7 mouse cellular contexts compared by ENCODE assay signal in the genomic region with DNA sequence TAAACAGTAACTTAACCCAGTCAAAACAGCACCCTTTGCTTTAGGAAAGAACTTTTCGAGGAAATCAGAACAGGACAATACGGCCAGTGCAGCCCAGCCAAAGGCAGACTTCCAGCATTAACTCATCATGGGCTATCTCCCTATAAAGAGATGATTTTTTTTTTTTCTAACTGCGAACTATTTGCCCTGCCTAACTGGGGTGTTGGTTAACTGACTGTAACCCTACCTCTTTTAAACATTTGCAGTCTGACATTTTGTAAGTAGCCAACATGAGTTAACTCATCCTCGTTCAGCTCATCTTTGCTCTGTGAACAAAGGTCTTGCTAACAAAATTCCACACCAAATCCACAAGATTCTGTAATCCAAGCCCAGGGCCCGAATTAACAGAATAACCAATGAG. TPM values are rescaled to one million over a fixed set of nuclear protein-coding genes. Genes with fewer than 3 reads are reported as not detected.
DNase-seq lines count a peak whose midpoint lies in the region; ATAC-seq and TF ChIP-seq lines count a peak whose summit lies in the region.

No protein-coding gene starts in this region.

- no peaks in the 10 kb centered on the region; the same call in 1 of the 2 replicates for H3K36me3 ChIP-seq in forebrain, embryonic 12.5 days (replicated peaks)
- H3K36me3 ChIP-seq in kidney, embryonic 16.5 days (ENCODE audit: insufficient read depth, low read length) = no peaks in the 10 kb centered on the region
- no peaks in the 10 kb centered on the region for H3K36me3 ChIP-seq in neural tube, embryonic 12.5 days
- no peaks in the 10 kb centered on the region for H3K36me3 ChIP-seq in thymus, adult 2 months (ENCODE audit: control insufficient read depth, insufficient read depth, low read length)

- peaks cover 11% of the 10 kb centered on the region for H3K27me3 ChIP-seq in forebrain, embryonic 12.5 days
- peaks cover 7% of the 10 kb centered on the region; the same call in 1 of the 2 replicates for H3K27me3 ChIP-seq in kidney, embryonic 16.5 days (ENCODE audit: insufficient read depth, low read length)
- H3K27me3 ChIP-seq in neural tube, embryonic 12.5 days (replicated peaks) = peaks cover 4% of the 10 kb centered on the region; the same call in 1 of the 2 replicates
- H3K27me3 ChIP-seq in thymus, adult 2 months (ENCODE audit: control insufficient read depth, insufficient read depth, low read length) = no peaks in the 10 kb centered on the region

- peak overlapping the region; percentile 97 for H3K27ac ChIP-seq in layer of hippocampus, adult 2 months
- H3K27ac ChIP-seq in forebrain, embryonic 12.5 days = no peak overlapping the region
- H3K27ac ChIP-seq in kidney, embryonic 16.5 days (ENCODE audit: low read length) = peak overlapping the region; percentile 53
- H3K27ac ChIP-seq in neural tube, embryonic 12.5 days = no peak overlapping the region
- no peak overlapping the region for H3K27ac ChIP-seq in thymus, adult 2 months (ENCODE audit: control insufficient read depth, insufficient read depth, low read length)

- H3K4me2 ChIP-seq in forebrain, embryonic 12.5 days = peak overlapping the region; percentile 83
- peak overlapping the region; percentile 45 for H3K4me2 ChIP-seq in kidney, embryonic 16.5 days (replicated peaks; ENCODE audit: low read depth, low read length)
- peak overlapping the region; percentile 94 for H3K4me2 ChIP-seq in neural tube, embryonic 12.5 days (replicated peaks)

- no peak for DNase-seq in layer of hippocampus, adult 2 months (ENCODE audit: low spot score in 2 of 2)
- DNase-seq in layer of hippocampus, adult 18-20 months (ENCODE audit: low spot score in 2 of 2) = no peak
- DNase-seq in thymus, postnatal 10 days (ENCODE audit: low spot score in 2 of 2) = no peak
- no peak for DNase-seq in thymus, adult 2 months

- H3K4me3 ChIP-seq in layer of hippocampus, adult 2 months = peak overlapping the region; percentile 93
- H3K4me3 ChIP-seq in forebrain, embryonic 12.5 days (replicated peaks) = peak overlapping the region; percentile 74
- H3K4me3 ChIP-seq in kidney, embryonic 16.5 days (ENCODE audit: low read length) = peak overlapping the region; percentile 26; the same call in 1 of the 2 replicates
- no peak overlapping the region for H3K4me3 ChIP-seq in neural tube, embryonic 12.5 days
- H3K4me3 ChIP-seq in thymus, adult 2 months (ENCODE audit: control insufficient read depth, insufficient read depth, low read length) = no peak overlapping the region

- H3K4me1 ChIP-seq in forebrain, embryonic 12.5 days = peaks cover 13% of the 10 kb centered on the region; the same call in 1 of the 2 replicates
- H3K4me1 ChIP-seq in kidney, embryonic 16.5 days (ENCODE audit: insufficient read depth, low read length) = peaks cover 40% of the 10 kb centered on the region
- H3K4me1 ChIP-seq in neural tube, embryonic 12.5 days = peaks cover 15% of the 10 kb centered on the region
- H3K4me1 ChIP-seq in thymus, adult 2 months (replicated peaks; ENCODE audit: control insufficient read depth, insufficient read depth, low read length) = peaks cover 30% of the 10 kb centered on the region

- TF ChIP-seq POLR2A in thymus, adult 2 months (IDR thresholded peaks at IDR 0.05; ENCODE audit: control insufficient read depth, extremely low read depth, insufficient read depth, low read length, poor library complexity) = no peak

- 66% methylated on average over 5 of the region's 5 CpGs for WGBS in forebrain, embryonic 12.5 days
- WGBS in kidney, embryonic 16.5 days = 32% methylated on average over 5 of the region's 5 CpGs
- WGBS in neural tube, embryonic 12.5 days = 43% methylated on average over 5 of the region's 5 CpGs
- 86% methylated on average over 5 of the region's 5 CpGs for WGBS in thymus, adult 2 months

- no peaks in the 10 kb centered on the region for H3K9me3 ChIP-seq in forebrain, embryonic 12.5 days
- H3K9me3 ChIP-seq in kidney, embryonic 16.5 days (ENCODE audit: low read length) = no peaks in the 10 kb centered on the region
- no peaks in the 10 kb centered on the region for H3K9me3 ChIP-seq in neural tube, embryonic 12.5 days

- no peak overlapping the region for H3K9ac ChIP-seq in forebrain, embryonic 12.5 days
- H3K9ac ChIP-seq in kidney, embryonic 16.5 days (replicated peaks; ENCODE audit: low read length) = peak overlapping the region; percentile 44; the same call in 1 of the 2 replicates
- no peak overlapping the region for H3K9ac ChIP-seq in neural tube, embryonic 12.5 days

- no peak for ATAC-seq in forebrain, embryonic 12.5 days (ENCODE audit: low FRiP score)
- ATAC-seq in kidney, embryonic 16.5 days (ENCODE audit: low FRiP score, low TSS enrichment) = no peak
- no peak for ATAC-seq in neural tube, embryonic 12.5 days (ENCODE audit: low FRiP score, low read depth)

- TF ChIP-seq CTCF in layer of hippocampus, adult 2 months (conservative IDR thresholded peaks at IDR 0.05) = no peak
- no peak for TF ChIP-seq CTCF in thymus, adult 2 months (IDR thresholded peaks at IDR 0.05; ENCODE audit: borderline replicate concordance, control insufficient read depth, extremely low read depth, insufficient read depth, low read length, poor library complexity)

RNA-seq across cellular contexts. Expression of gene Sh3bp5, which starts 1.5 kb away (rescaled TPM):
- 100 to 1,000 TPM; 147 to 158 TPM for total RNA-seq in layer of hippocampus, adult 2 months (2021)
- 100 to 1,000 TPM; 158 to 165 TPM for total RNA-seq in layer of hippocampus, adult 18-20 months (2021)
- 37.7 and 39.1 TPM in 2 replicates for polyA plus RNA-seq in forebrain, embryonic 12.5 days (2016; fragmentation: Nextera tagmentation; extraction: Ambion mirVana)
- 34.1 and 39.0 TPM in 2 replicates for polyA plus RNA-seq in kidney, embryonic 16.5 days (2015; fragmentation: Nextera tagmentation; extraction: Ambion mirVana)
- polyA plus RNA-seq in neural tube, embryonic 12.5 days (2016; fragmentation: Nextera tagmentation; extraction: Ambion mirVana) = 57.2 TPM in 2 replicates
- polyA plus RNA-seq in thymus, adult 2 months (2012; rRNA removed) = 10.5 and 10.7 TPM in 2 replicates

RNA-seq across cellular contexts. Expression of gene Eaf1, which starts 59.8 kb away (rescaled TPM):
- total RNA-seq in layer of hippocampus, adult 2 months (2021) = 10 to 100 TPM; 13.7 to 19.4 TPM
- total RNA-seq in layer of hippocampus, adult 18-20 months (2021) = 10 to 100 TPM; 19.1 to 20.3 TPM
- 21.6 and 22.8 TPM in 2 replicates for polyA plus RNA-seq in forebrain, embryonic 12.5 days (2016; fragmentation: Nextera tagmentation; extraction: Ambion mirVana)
- polyA plus RNA-seq in kidney, embryonic 16.5 days (2015; fragmentation: Nextera tagmentation; extraction: Ambion mirVana) = 24.9 and 28.0 TPM in 2 replicates
- 16.7 and 20.5 TPM in 2 replicates for polyA plus RNA-seq in neural tube, embryonic 12.5 days (2016; fragmentation: Nextera tagmentation; extraction: Ambion mirVana)
- polyA plus RNA-seq in thymus, adult 2 months (2012; rRNA removed) = 140 and 151 TPM in 2 replicates

Comparison
In these comparisons a context has a peak if more than half of its experiments do, and no peak if none do; other contexts are left out.
1. H3K27ac ChIP-seq: peak in layer of hippocampus, adult 2 months (single experiment) and kidney, embryonic 16.5 days (single experiment); none in forebrain, embryonic 12.5 days (single experiment), neural tube, embryonic 12.5 days (single experiment) and thymus, adult 2 months (single experiment).
2. H3K4me3 ChIP-seq: peak in layer of hippocampus, adult 2 months (single experiment), forebrain, embryonic 12.5 days (single experiment) and kidney, embryonic 16.5 days (single experiment); none in neural tube, embryonic 12.5 days (single experiment) and thymus, adult 2 months (single experiment).
3. Peak in every context shown above with its lines, with median percentiles within 50 percentile points of each other: H3K4me2 ChIP-seq.